Mouse (Mus musculus): Measurements from ENCODE around the gene Rai2. TPM values are rescaled to one million over a fixed set of nuclear protein-coding genes. Genes with fewer than 3 reads are reported as not detected.
"Not testable (repeated sequence)": the region's sequence is repeated elsewhere in the genome, so short reads cannot be mapped to it uniquely, and the experiment has no call there.

Rai2 gene
- polyA plus RNA-seq, 1 experiment: 15.7 TPM

GRCm38 (mm10) chrX:161826186-161826585 lies 109.3 kb downstream of the Rai2 start:
- DNase-seq (ENCODE audit: low read depth): not testable (repeated sequence)

Data from gonadal fat pad, adult 2 months (tissue).